ENCODE assay signal across 9 mouse cellular contexts in the genomic region with DNA sequence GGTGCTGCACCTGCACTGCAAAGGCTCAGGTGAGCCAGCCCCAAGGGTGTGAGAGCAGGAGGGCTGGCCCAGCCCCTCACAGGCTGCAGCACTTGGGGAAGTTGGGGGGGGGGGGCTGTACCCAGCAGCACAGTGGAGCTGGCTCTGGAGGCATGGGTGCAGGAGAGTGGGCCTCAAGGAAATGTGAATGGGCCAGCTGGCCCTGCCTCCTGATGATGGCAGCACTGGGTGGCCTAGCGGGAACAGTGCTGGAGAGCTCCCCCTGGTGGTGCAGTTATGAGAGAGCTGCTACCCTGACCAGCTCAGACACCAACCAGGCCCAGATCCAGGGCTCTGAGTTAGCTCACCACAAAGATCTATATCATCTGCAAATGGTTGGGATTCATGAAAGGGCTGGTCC. TPM values are rescaled to one million over a fixed set of nuclear protein-coding genes. Genes with fewer than 3 reads are reported as not detected.
DNase-seq lines count a peak whose midpoint lies in the region; ATAC-seq and TF ChIP-seq lines count a peak whose summit lies in the region.
"Had no signal": no experiment of that assay in that cellular context is flagged by ENCODE, and none has a peak within 500 bp of the region (broad histone marks: within the 10 kb centered on the region; RNA-seq: fewer than 3 reads in every experiment).

No protein-coding gene starts in this region.

- no peak overlapping the region for H3K4me2 ChIP-seq in liver, embryonic 13.5 days

- H3K9ac ChIP-seq in liver, embryonic 13.5 days: no peak overlapping the region

- no peaks in the 10 kb centered on the region for H3K36me3 ChIP-seq in liver, embryonic 13.5 days
- no peaks in the 10 kb centered on the region for H3K36me3 ChIP-seq in thymus, adult 2 months (ENCODE audit: control insufficient read depth, insufficient read depth, low read length)

- TF ChIP-seq POLR2A in thymus, adult 2 months (IDR thresholded peaks at IDR 0.05; ENCODE audit: control insufficient read depth, extremely low read depth, insufficient read depth, low read length, poor library complexity): no peak

- H3K27ac ChIP-seq in liver, embryonic 13.5 days: no peak overlapping the region
- H3K27ac ChIP-seq in thymus, adult 2 months (ENCODE audit: control insufficient read depth, insufficient read depth, low read length): no peak overlapping the region

- H3K9me3 ChIP-seq in liver, embryonic 13.5 days (replicated peaks): no peaks in the 10 kb centered on the region

- intact Hi-C loops in gastrocnemius, postnatal 14 days (cut with DNase I; ENCODE audit: low total_unique reads): no loop called here

- TF ChIP-seq CTCF in thymus, adult 2 months (IDR thresholded peaks at IDR 0.05; ENCODE audit: borderline replicate concordance, control insufficient read depth, extremely low read depth, insufficient read depth, low read length, poor library complexity): peak; percentile 93

- WGBS in liver, embryonic 13.5 days (ENCODE audit: insufficient replicate concordance): 0% methylated on average over 1 of the region's 1 CpGs
- 6% methylated on average over 1 of the region's 1 CpGs for WGBS in thymus, adult 2 months

- no peaks in the 10 kb centered on the region for H3K27me3 ChIP-seq in liver, embryonic 13.5 days
- H3K27me3 ChIP-seq in thymus, adult 2 months (ENCODE audit: control insufficient read depth, insufficient read depth, low read length): no peaks in the 10 kb centered on the region

- peak; percentile 62 for ATAC-seq in CD4-positive, CD25-positive, alpha-beta regulatory T cell, adult 4 months
- peak; percentile 100 for ATAC-seq in common myeloid progenitor, adult 5-6 weeks (replicated peaks; ENCODE audit: low read depth, poor library complexity, severe bottlenecking)
- ATAC-seq in liver, embryonic 13.5 days (ENCODE audit: low read depth): peak; percentile 77

- no peaks in the 10 kb centered on the region for H3K4me1 ChIP-seq in liver, embryonic 13.5 days (replicated peaks)
- H3K4me1 ChIP-seq in thymus, adult 2 months (replicated peaks; ENCODE audit: control insufficient read depth, insufficient read depth, low read length): no peaks in the 10 kb centered on the region

- H3K4me3 ChIP-seq in liver, embryonic 13.5 days (replicated peaks): no peak overlapping the region
- H3K4me3 ChIP-seq in thymus, adult 2 months (ENCODE audit: control insufficient read depth, insufficient read depth, low read length): no peak overlapping the region

- DNase-seq in ZHBTc4 (ENCODE audit: low read depth, low spot score): peak; percentile 87
- DNase-seq in gastrocnemius, postnatal 14 days: peak; percentile 67
- DNase-seq in kidney, postnatal 10 days: peak; percentile 82
- peak; percentile 61 for DNase-seq in liver, embryonic 13.5 days
- DNase-seq in ovary, postnatal 14 days (ENCODE audit: low spot score): peak; percentile 58
- DNase-seq in thymus, adult 2 months: peak; percentile 84

RNA-seq across cellular contexts. Expression of a gene that starts 6.5 kb away (rescaled TPM):
- not detected for polyA plus RNA-seq in CD4-positive, CD25-positive, alpha-beta regulatory T cell, adult 4 months (2017; shearing (Covaris generic))
- not detected in 2 replicates for total RNA-seq in common myeloid progenitor, adult 5-6 weeks (2017)
- not detected for total RNA-seq in gastrocnemius, postnatal 14 days (2021)
- not detected in 2 replicates for polyA plus RNA-seq in liver, embryonic 13.5 days (2015; fragmentation: Nextera tagmentation; extraction: Ambion mirVana)
- polyA plus RNA-seq in thymus, adult 2 months (2012; rRNA removed): 0.26 and 0.36 TPM in 2 replicates
- total RNA-seq: left cerebral cortex, postnatal 10 days had no signal

RNA-seq across cellular contexts. Expression of a gene that starts 42.8 kb away (rescaled TPM):
- polyA plus RNA-seq in CD4-positive, CD25-positive, alpha-beta regulatory T cell, adult 4 months (2017; shearing (Covaris generic)): not detected
- not detected in 2 replicates for total RNA-seq in common myeloid progenitor, adult 5-6 weeks (2017)
- not detected for total RNA-seq in gastrocnemius, postnatal 14 days (2021)
- polyA plus RNA-seq in liver, embryonic 13.5 days (2015; fragmentation: Nextera tagmentation; extraction: Ambion mirVana): not detected in 2 replicates
- 0.11 and 0.14 TPM in 2 replicates for polyA plus RNA-seq in thymus, adult 2 months (2012; rRNA removed)
- total RNA-seq: left cerebral cortex, postnatal 10 days had no signal
